Mouse (Mus musculus) neural tube, embryonic 11.5 days (tissue): Measurements from ENCODE around the gene Olfr1082. TPM values are rescaled to one million over a fixed set of nuclear protein-coding genes. Genes with fewer than 3 reads are reported as not detected.
"Not testable (repeated sequence)": the region's sequence is repeated elsewhere in the genome, so short reads cannot be mapped to it uniquely, and the experiment has no call there.

ENCODE experiments used
- ATAC-seq: fragments of 200-750 bp; cut with Nextera tagmentation; 2 replicates; pipeline ENCODE4 v1.8.0; 2017; ENCODE audit warnings: moderate number of reproducible peaks, mild to moderate bottlenecking, moderate TSS enrichment, moderate library complexity; ENCODE audit not compliant: insufficient read depth, low FRiP score, low TSS enrichment
- DNase-seq: peaks from one replicate; pipeline ENCODE4 v3.0.0-alpha.2; 2015; ENCODE audit warnings: low spot score
- H3K27ac ChIP-seq: fragments of 300-500 bp; sonication (generic); 2 replicates; pipeline ENCODE4 v1.5.1; 2014; ENCODE audit warnings: low read depth, mild to moderate bottlenecking, low read length
- H3K27me3 ChIP-seq: fragments of 300-500 bp; sonication (generic); 2 replicates; pipeline ENCODE4 v1.6.1; 2014; ENCODE audit warnings: mild to moderate bottlenecking, low read length, mixed read lengths; ENCODE audit not compliant: control insufficient read depth, insufficient read depth
- H3K36me3 ChIP-seq: fragments of 300-500 bp; sonication (generic); 2 replicates; pipeline ENCODE4 v1.6.1; 2014; ENCODE audit warnings: mild to moderate bottlenecking, low read length, moderate library complexity, mixed read lengths; ENCODE audit not compliant: control insufficient read depth, insufficient read depth
- H3K4me1 ChIP-seq: fragments of 300-500 bp; sonication (generic); 2 replicates; pipeline ENCODE4 v1.6.1; 2014; ENCODE audit warnings: low read length, mixed read lengths; ENCODE audit not compliant: control insufficient read depth, insufficient read depth
- H3K4me2 ChIP-seq: fragments of 300-500 bp; sonication (generic); 2 replicates; pipeline ENCODE4 v1.6.1; 2014; ENCODE audit warnings: low read depth, mild to moderate bottlenecking, moderate library complexity
- H3K4me3 ChIP-seq: fragments of 300-500 bp; sonication (generic); 2 replicates; pipeline ENCODE4 v1.5.1; 2014; ENCODE audit warnings: low read depth, low read length
- H3K9ac ChIP-seq: fragments of 300-500 bp; sonication (generic); 2 replicates; pipeline ENCODE4 v1.6.1; 2014; ENCODE audit warnings: mild to moderate bottlenecking, low read length
- H3K9me3 ChIP-seq: fragments of 300-500 bp; sonication (generic); 2 replicates; pipeline ENCODE4 v1.6.1; 2016; ENCODE audit warnings: low read length; ENCODE audit not compliant: control insufficient read depth
- WGBS: fragments of 180-500 bp; shearing (Covaris S2); extraction: QIAGEN DNeasy Blood & Tissue Kit; methylation state at CpG from one replicate; pipeline ENCODE4 v1.1.7; 2014; 5-methylcytosine and 5-hydroxymethylcytosine counted together
- polyA plus RNA-seq: library from polyadenylated mRNA; unstranded; fragments of >200 nt; fragmentation: Nextera tagmentation; extraction: Ambion mirVana; gene quantifications from 2 replicates; pipeline ENCODE4 v1.2.1, GENCODE M21; 2014

Olfr1082 gene
- not detected in 2 replicates for polyA plus RNA-seq

DNA sequence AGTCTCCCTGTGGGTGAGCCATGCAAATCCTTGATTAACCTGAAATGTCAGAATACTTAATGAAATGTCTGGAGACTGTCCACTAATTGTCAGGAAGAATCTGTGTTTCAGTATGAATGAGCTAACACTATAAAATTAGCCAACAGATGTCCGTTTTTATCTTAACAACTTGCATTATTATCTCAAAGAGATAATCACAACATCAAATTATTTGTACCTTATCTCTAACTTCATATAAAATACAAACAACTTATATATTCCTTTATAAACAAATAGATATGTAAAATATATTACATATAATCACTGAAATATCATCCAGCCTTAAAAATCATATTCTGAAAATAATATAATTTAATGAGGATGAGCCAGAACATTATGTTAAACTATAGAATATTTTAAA, at the start of gene Olfr1082:
Olfr1082 (minus strand) TSS at position 101 of the 400 bp plus-strand sequence.
- H3K4me2 ChIP-seq, H3K4me1 ChIP-seq, ATAC-seq, H3K27ac ChIP-seq, H3K4me3 ChIP-seq, H3K36me3 ChIP-seq, H3K27me3 ChIP-seq, H3K9me3 ChIP-seq, H3K9ac ChIP-seq, DNase-seq: not testable (repeated sequence)
- WGBS, result 83% methylated on average over 1 of the region's 1 CpGs

DNA sequence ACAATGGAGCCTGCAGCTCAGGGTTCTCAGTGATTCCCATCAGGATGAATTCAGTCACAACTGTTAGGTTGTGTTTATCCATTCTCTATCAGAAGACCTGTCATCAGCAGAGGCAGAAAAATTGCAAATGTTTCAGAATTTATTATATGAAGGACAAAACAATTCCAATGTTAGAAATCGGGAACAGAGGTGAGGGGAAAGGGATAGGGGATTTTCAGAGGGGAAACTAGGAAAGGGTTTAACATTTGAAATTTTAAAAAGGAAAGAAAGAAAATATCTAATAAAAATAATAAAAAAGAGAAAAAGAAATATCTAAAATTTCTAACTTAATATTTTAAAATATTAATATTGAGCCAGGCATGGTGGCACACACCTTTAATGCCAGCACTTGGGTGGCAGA, 40.9 kb upstream of the Olfr1082 start, which contains the start of gene Olfr1084:
Olfr1084 (minus strand) TSS at position 101 of the 400 bp plus-strand sequence.
- H3K9ac ChIP-seq, H3K27ac ChIP-seq, H3K4me3 ChIP-seq, H3K4me2 ChIP-seq, ATAC-seq, H3K27me3 ChIP-seq, DNase-seq, H3K9me3 ChIP-seq, H3K4me1 ChIP-seq, H3K36me3 ChIP-seq: not testable (repeated sequence)
- WGBS, result 90% methylated on average over 1 of the region's 1 CpGs

DNA sequence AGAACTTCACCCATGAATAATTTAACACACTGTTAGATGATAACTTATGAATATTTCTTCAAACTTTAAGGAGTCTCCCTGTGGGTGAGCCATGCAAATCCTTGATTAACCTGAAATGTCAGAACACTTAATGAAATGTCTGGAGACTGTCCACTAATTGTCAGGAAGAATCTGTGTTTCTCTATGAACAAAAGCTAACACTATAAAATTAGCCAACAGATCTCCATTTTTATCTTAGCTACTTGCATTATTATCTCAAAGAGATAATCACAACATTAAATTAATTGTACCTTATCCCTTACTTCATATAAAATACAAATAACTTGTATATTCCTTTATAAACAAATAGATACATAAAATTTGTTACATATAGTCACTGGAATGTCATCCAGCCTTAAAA, 40.6 kb downstream of the Olfr1082 start, which contains the start of gene Olfr1080:
Olfr1080 (minus strand) TSS at position 101 of the 400 bp plus-strand sequence.
- not testable (repeated sequence) for H3K4me1 ChIP-seq, H3K4me3 ChIP-seq, ATAC-seq, DNase-seq, H3K27ac ChIP-seq, H3K9ac ChIP-seq, H3K9me3 ChIP-seq, H3K27me3 ChIP-seq, H3K4me2 ChIP-seq, H3K36me3 ChIP-seq

Other genes starting within 250 kb of the Olfr1082 start
- not detected in 2 replicates for gene Olfr1055, start 248.7 kb downstream of the Olfr1082 start, polyA plus RNA-seq
- gene Olfr1056, start 236.5 kb downstream of the Olfr1082 start, polyA plus RNA-seq, result not detected in 2 replicates
- not detected in 2 replicates for gene Olfr1057, start 220.6 kb downstream of the Olfr1082 start, polyA plus RNA-seq
- gene Olfr1058, start 210.4 kb downstream of the Olfr1082 start, polyA plus RNA-seq, result not detected in 2 replicates
- not detected in 2 replicates for gene Olfr1061, start 184.9 kb downstream of the Olfr1082 start, polyA plus RNA-seq
- gene Olfr1062, start 172.2 kb downstream of the Olfr1082 start, polyA plus RNA-seq, result not detected in 2 replicates
- gene Olfr1065, start 148.4 kb downstream of the Olfr1082 start, polyA plus RNA-seq, result not detected in 2 replicates
- not detected in 2 replicates for gene Olfr1066, start 142.7 kb downstream of the Olfr1082 start, polyA plus RNA-seq
- not detected in 2 replicates for gene Olfr228, start 111.6 kb downstream of the Olfr1082 start, polyA plus RNA-seq
- gene Olfr1076, start 90.5 kb downstream of the Olfr1082 start, polyA plus RNA-seq, result not detected in 2 replicates
- gene Olfr1079, start 56.5 kb downstream of the Olfr1082 start, polyA plus RNA-seq, result not detected in 2 replicates
- not detected in 2 replicates for gene Olfr1080, start 40.7 kb downstream of the Olfr1082 start, polyA plus RNA-seq
- not detected in 2 replicates for gene Olfr1084, start 40.8 kb upstream of the Olfr1082 start, polyA plus RNA-seq
- gene Olfr1085, start 63.1 kb upstream of the Olfr1082 start, polyA plus RNA-seq, result not detected in 2 replicates
- not detected in 2 replicates for gene Olfr1086, start 81.1 kb upstream of the Olfr1082 start, polyA plus RNA-seq
- not detected in 2 replicates for gene Olfr1087, start 99.4 kb upstream of the Olfr1082 start, polyA plus RNA-seq
- gene Olfr1089, start 134.7 kb upstream of the Olfr1082 start, polyA plus RNA-seq, result not detected in 2 replicates
- gene Olfr1090, start 160.0 kb upstream of the Olfr1082 start, polyA plus RNA-seq, result not detected in 2 replicates
- gene Olfr1093, start 183.5 kb upstream of the Olfr1082 start, polyA plus RNA-seq, result not detected in 2 replicates
- gene Olfr141, start 211.1 kb upstream of the Olfr1082 start, polyA plus RNA-seq, result not detected in 2 replicates
- not detected in 2 replicates for gene Olfr1094, start 225.7 kb upstream of the Olfr1082 start, polyA plus RNA-seq